Mouse (Mus musculus): ENCODE measurements around the gene Vwa3b. TPM values are rescaled to one million over a fixed set of nuclear protein-coding genes. Genes with fewer than 3 reads are reported as not detected.

Gene Vwa3b
- polyA plus RNA-seq, 1 experiment from 2014 or later = not detected

- ATAC-seq (replicated peaks; ENCODE audit: low FRiP score) (no peak), DNase-seq (ENCODE audit: low spot score) (no peak)
- Histone ChIP-seq H3K27me3 (replicated peaks; ENCODE audit: control insufficient read depth, insufficient read depth, low read length) (peaks cover 21% of the 10 kb centered on the region), H3K36me3 (ENCODE audit: control insufficient read depth, insufficient read depth, low read length) (no peaks in the 10 kb centered on the region), H3K9me3 (ENCODE audit: control insufficient read depth, low read length) (no peaks in the 10 kb centered on the region), H3K9ac (ENCODE audit: low read depth, low read length) (no peak overlapping the region), H3K4me2 (no peak overlapping the region), H3K27ac (ENCODE audit: low read depth, low read length) (no peak overlapping the region), H3K4me1 (replicated peaks; ENCODE audit: control insufficient read depth, insufficient read depth, low read length) (peaks cover 4% of the 10 kb centered on the region; the same call in 1 of the 2 replicates), H3K4me3 (ENCODE audit: low read depth, low read length) (no peak overlapping the region)
- 87% methylated on average over 1 of the region's 1 CpGs for WGBS
Measured at GRCm38 (mm10) chr1:37025376-37025775, 1.0 kb upstream of the Vwa3b start.

- peaks cover 22% of the 10 kb centered on the region for H3K27me3 ChIP-seq (replicated peaks; ENCODE audit: control insufficient read depth, insufficient read depth, low read length)
- 68% methylated on average over 6 of the region's 6 CpGs for WGBS
- no peaks in the 10 kb centered on the region for H3K36me3 ChIP-seq (ENCODE audit: control insufficient read depth, insufficient read depth, low read length)
- H3K4me3 ChIP-seq (ENCODE audit: low read depth, low read length) = no peak overlapping the region
- ATAC-seq (replicated peaks; ENCODE audit: low FRiP score) (no peak), DNase-seq (ENCODE audit: low spot score) (no peak)
- peaks cover 4% of the 10 kb centered on the region; the same call in 1 of the 2 replicates for H3K4me1 ChIP-seq (replicated peaks; ENCODE audit: control insufficient read depth, insufficient read depth, low read length)
- no peak overlapping the region for H3K4me2 ChIP-seq
- no peak overlapping the region for H3K9ac ChIP-seq (ENCODE audit: low read depth, low read length)
- no peaks in the 10 kb centered on the region for H3K9me3 ChIP-seq (ENCODE audit: control insufficient read depth, low read length)
- no peak overlapping the region for H3K27ac ChIP-seq (ENCODE audit: low read depth, low read length)
Measured at GRCm38 (mm10) chr1:37026866-37027265, 470 bp downstream of the Vwa3b start.

GRCm38 (mm10) chr1:37028439-37029153 is 2.2 kb downstream of the Vwa3b start:
- Histone ChIP-seq H3K4me3 (ENCODE audit: low read depth, low read length) (peak overlapping the region; percentile 42), H3K4me2 (peak overlapping the region; percentile 67), H3K36me3 (ENCODE audit: control insufficient read depth, insufficient read depth, low read length) (no peaks in the 10 kb centered on the region), H3K27ac (ENCODE audit: low read depth, low read length) (no peak overlapping the region), H3K9me3 (ENCODE audit: control insufficient read depth, low read length) (no peaks in the 10 kb centered on the region), H3K9ac (ENCODE audit: low read depth, low read length) (no peak overlapping the region), H3K27me3 (replicated peaks; ENCODE audit: control insufficient read depth, insufficient read depth, low read length) (peaks cover 22% of the 10 kb centered on the region), H3K4me1 (replicated peaks; ENCODE audit: control insufficient read depth, insufficient read depth, low read length) (peaks cover 4% of the 10 kb centered on the region; the same call in 1 of the 2 replicates)
- WGBS = 8% methylated on average over 18 of the region's 18 CpGs
- ATAC-seq (replicated peaks; ENCODE audit: low FRiP score) (no peak), DNase-seq (ENCODE audit: low spot score) (no peak)

GRCm38 (mm10) chr1:37029154-37029907 is 2.9 kb downstream of the Vwa3b start:
- peaks cover 22% of the 10 kb centered on the region for H3K27me3 ChIP-seq (replicated peaks; ENCODE audit: control insufficient read depth, insufficient read depth, low read length)
- no peaks in the 10 kb centered on the region for H3K36me3 ChIP-seq (ENCODE audit: control insufficient read depth, insufficient read depth, low read length)
- H3K27ac ChIP-seq (ENCODE audit: low read depth, low read length) = no peak overlapping the region
- peak overlapping the region; percentile 67 for H3K4me2 ChIP-seq
- peaks cover 4% of the 10 kb centered on the region; the same call in 1 of the 2 replicates for H3K4me1 ChIP-seq (replicated peaks; ENCODE audit: control insufficient read depth, insufficient read depth, low read length)
- peak overlapping the region; percentile 42 for H3K4me3 ChIP-seq (ENCODE audit: low read depth, low read length)
- no peak overlapping the region for H3K9ac ChIP-seq (ENCODE audit: low read depth, low read length)
- DNase-seq (ENCODE audit: low spot score) (peak; percentile 58), ATAC-seq (replicated peaks; ENCODE audit: low FRiP score) (peak; percentile 43; the same call in 1 of the 2 replicates)
- no peaks in the 10 kb centered on the region for H3K9me3 ChIP-seq (ENCODE audit: control insufficient read depth, low read length)
- 4% methylated on average over 26 of the region's 26 CpGs for WGBS

GRCm38 (mm10) chr1:37029942-37030341 is 3.5 kb downstream of the Vwa3b start:
- Histone ChIP-seq H3K27me3 (replicated peaks; ENCODE audit: control insufficient read depth, insufficient read depth, low read length) (peaks cover 22% of the 10 kb centered on the region), H3K27ac (ENCODE audit: low read depth, low read length) (no peak overlapping the region), H3K4me2 (peak overlapping the region; percentile 67), H3K9me3 (ENCODE audit: control insufficient read depth, low read length) (no peaks in the 10 kb centered on the region), H3K4me3 (ENCODE audit: low read depth, low read length) (no peak overlapping the region), H3K4me1 (replicated peaks; ENCODE audit: control insufficient read depth, insufficient read depth, low read length) (peaks cover 4% of the 10 kb centered on the region; the same call in 1 of the 2 replicates), H3K36me3 (ENCODE audit: control insufficient read depth, insufficient read depth, low read length) (no peaks in the 10 kb centered on the region), H3K9ac (ENCODE audit: low read depth, low read length) (no peak overlapping the region)
- ATAC-seq (replicated peaks; ENCODE audit: low FRiP score) (no peak), DNase-seq (ENCODE audit: low spot score) (no peak)
- WGBS = 40% methylated on average over 5 of the region's 5 CpGs

- DNase-seq (ENCODE audit: low spot score) = no peak
- H3K9ac ChIP-seq (ENCODE audit: low read depth, low read length) = no peak overlapping the region
- H3K27ac ChIP-seq (ENCODE audit: low read depth, low read length) = no peak overlapping the region
- H3K4me1 ChIP-seq (replicated peaks; ENCODE audit: control insufficient read depth, insufficient read depth, low read length) = peaks cover 4% of the 10 kb centered on the region; the same call in 1 of the 2 replicates
- H3K4me2 ChIP-seq = no peak overlapping the region
- H3K27me3 ChIP-seq (replicated peaks; ENCODE audit: control insufficient read depth, insufficient read depth, low read length) = peaks cover 22% of the 10 kb centered on the region
- no peaks in the 10 kb centered on the region for H3K9me3 ChIP-seq (ENCODE audit: control insufficient read depth, low read length)
- no peaks in the 10 kb centered on the region for H3K36me3 ChIP-seq (ENCODE audit: control insufficient read depth, insufficient read depth, low read length)
- WGBS = 54% methylated on average over 2 of the region's 2 CpGs
- no peak overlapping the region for H3K4me3 ChIP-seq (ENCODE audit: low read depth, low read length)
- ATAC-seq (replicated peaks; ENCODE audit: low FRiP score) = no peak
Measured at GRCm38 (mm10) chr1:37030693-37031092, 4.3 kb downstream of the Vwa3b start.

- Histone ChIP-seq H3K27me3 (replicated peaks; ENCODE audit: control insufficient read depth, insufficient read depth, low read length) (no peaks in the 10 kb centered on the region), H3K36me3 (ENCODE audit: control insufficient read depth, insufficient read depth, low read length) (no peaks in the 10 kb centered on the region), H3K4me1 (replicated peaks; ENCODE audit: control insufficient read depth, insufficient read depth, low read length) (no peaks in the 10 kb centered on the region), H3K4me3 (ENCODE audit: low read depth, low read length) (no peak overlapping the region), H3K27ac (ENCODE audit: low read depth, low read length) (no peak overlapping the region), H3K9ac (ENCODE audit: low read depth, low read length) (no peak overlapping the region), H3K9me3 (ENCODE audit: control insufficient read depth, low read length) (no peaks in the 10 kb centered on the region), H3K4me2 (no peak overlapping the region)
- no peak for ATAC-seq (replicated peaks; ENCODE audit: low FRiP score)
- DNase-seq (ENCODE audit: low spot score) = no peak
- WGBS = 87% methylated on average over 8 of the region's 8 CpGs
Measured at GRCm38 (mm10) chr1:37035879-37036278, 9.5 kb downstream of the Vwa3b start.

- Histone ChIP-seq H3K36me3 (ENCODE audit: control insufficient read depth, insufficient read depth, low read length) (no peaks in the 10 kb centered on the region), H3K9ac (ENCODE audit: low read depth, low read length) (no peak overlapping the region), H3K9me3 (ENCODE audit: control insufficient read depth, low read length) (no peaks in the 10 kb centered on the region), H3K27ac (ENCODE audit: low read depth, low read length) (no peak overlapping the region), H3K4me1 (replicated peaks; ENCODE audit: control insufficient read depth, insufficient read depth, low read length) (no peaks in the 10 kb centered on the region), H3K4me2 (no peak overlapping the region), H3K27me3 (replicated peaks; ENCODE audit: control insufficient read depth, insufficient read depth, low read length) (no peaks in the 10 kb centered on the region), H3K4me3 (ENCODE audit: low read depth, low read length) (no peak overlapping the region)
- 85% methylated on average over 7 of the region's 7 CpGs for WGBS
- peak; percentile 68 for ATAC-seq (replicated peaks; ENCODE audit: low FRiP score)
- no peak for DNase-seq (ENCODE audit: low spot score)
Measured at GRCm38 (mm10) chr1:37041126-37041525, 14.7 kb downstream of the Vwa3b start.
